Mouse (Mus musculus) limb, embryonic 13.5 days (tissue): ENCODE data around the gene Tmf1. TPM values are rescaled to one million over a fixed set of nuclear protein-coding genes. Genes with fewer than 3 reads are reported as not detected.
A peak's percentile ranks its signal among the peaks of the same experiment; 100 is the strongest.

Experiments
- ATAC-seq: fragments of 200-750 bp; cut with Nextera tagmentation; 2 replicates; pipeline ENCODE4 v1.8.0; 2017; ENCODE audit warnings: low read depth, moderate number of reproducible peaks, moderate TSS enrichment; ENCODE audit not compliant: low FRiP score
- H3K27ac ChIP-seq: fragments of 300-500 bp; sonication (generic); 2 replicates; pipeline ENCODE4 v1.5.1; 2015; ENCODE audit warnings: inconsistent platforms, mild to moderate bottlenecking, moderate library complexity
- H3K27me3 ChIP-seq: fragments of 300-500 bp; sonication (generic); 2 replicates; pipeline ENCODE4 v1.6.1; 2015; ENCODE audit warnings: mild to moderate bottlenecking, inconsistent platforms
- H3K36me3 ChIP-seq: fragments of 300-500 bp; sonication (generic); 2 replicates; pipeline ENCODE4 v1.6.1; 2015; ENCODE audit warnings: inconsistent platforms, mild to moderate bottlenecking, moderate library complexity
- H3K4me1 ChIP-seq: fragments of 300-500 bp; sonication (generic); 2 replicates; pipeline ENCODE4 v1.6.1; 2015; ENCODE audit warnings: inconsistent platforms
- H3K4me2 ChIP-seq: fragments of 300-500 bp; sonication (generic); replicated peaks from 2 replicates; pipeline ENCODE4 v1.6.1; 2015; ENCODE audit warnings: inconsistent platforms, mild to moderate bottlenecking, moderate library complexity
- H3K4me3 ChIP-seq: fragments of 300-500 bp; sonication (generic); 2 replicates; pipeline ENCODE4 v1.5.1; 2015; ENCODE audit warnings: moderate library complexity, mild to moderate bottlenecking, inconsistent platforms
- H3K9ac ChIP-seq: fragments of 300-500 bp; sonication (generic); 2 replicates; pipeline ENCODE4 v1.6.1; 2015; ENCODE audit warnings: mild to moderate bottlenecking, inconsistent platforms
- H3K9me3 ChIP-seq: fragments of 300-500 bp; sonication (generic); 2 replicates; pipeline ENCODE4 v1.6.1; 2016; ENCODE audit warnings: inconsistent platforms
- WGBS: fragments of 180-500 bp; shearing (Covaris S2); methylation state at CpG from one replicate; pipeline ENCODE4 v1.1.7; 2015; 5-methylcytosine and 5-hydroxymethylcytosine counted together
- polyA plus RNA-seq: library from polyadenylated mRNA; unstranded; fragments of >200 nt; fragmentation: Nextera tagmentation; extraction: Ambion mirVana; gene quantifications from 2 replicates; pipeline ENCODE4 v1.2.1, GENCODE M21; 2015

Tmf1 gene
- polyA plus RNA-seq, 1 experiment from 2014 or later: 41.1 TPM

- Histone ChIP-seq H3K9ac (peak overlapping the region; percentile 98), H3K4me3 (peak overlapping the region; percentile 97), H3K27me3 (no peaks in the 10 kb centered on the region), H3K36me3 (peaks cover 23% of the 10 kb centered on the region), H3K27ac (peak overlapping the region; percentile 93), H3K4me1 (peaks cover 30% of the 10 kb centered on the region), H3K4me2 (peak overlapping the region; percentile 65), H3K9me3 (no peaks in the 10 kb centered on the region)
- WGBS: 8% methylated on average over 11 of the region's 11 CpGs
- peak; percentile 64 for ATAC-seq
Measured at GRCm38 (mm10) chr6:97179367-97179828, 476 bp upstream of the Tmf1 start.

GRCm38 (mm10) chr6:97175716-97176115 lies 3.2 kb downstream of the Tmf1 start:
- 79% methylated on average over 11 of the region's 11 CpGs for WGBS
- H3K4me3 ChIP-seq: no peak overlapping the region
- H3K9ac ChIP-seq: no peak overlapping the region
- H3K36me3 ChIP-seq: peaks cover 38% of the 10 kb centered on the region
- no peaks in the 10 kb centered on the region for H3K27me3 ChIP-seq
- H3K9me3 ChIP-seq: no peaks in the 10 kb centered on the region
- no peak overlapping the region for H3K4me2 ChIP-seq
- peaks cover 30% of the 10 kb centered on the region for H3K4me1 ChIP-seq
- no peak overlapping the region for H3K27ac ChIP-seq
- no peak for ATAC-seq

DNA sequence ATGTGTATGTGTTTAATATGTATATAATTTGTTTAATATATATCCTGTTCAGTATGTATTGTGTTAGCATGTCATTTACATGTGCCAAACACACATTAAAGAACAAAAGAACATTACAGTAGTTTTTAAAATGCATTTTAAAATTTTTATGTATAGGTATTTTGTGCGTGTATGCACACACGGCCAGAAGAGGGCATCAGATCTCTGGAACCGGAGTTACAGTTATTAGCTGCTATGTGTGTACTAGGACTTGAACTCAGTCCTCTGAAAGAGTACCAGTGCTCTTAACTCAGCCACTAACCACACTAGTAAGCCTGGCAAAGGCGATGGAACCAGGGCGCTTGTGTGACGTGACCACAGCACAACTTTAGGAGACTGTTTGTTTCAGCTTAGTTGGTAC lies 28.8 kb downstream of the Tmf1 start:
- Histone ChIP-seq H3K4me2 (no peak overlapping the region), H3K27ac (no peak overlapping the region), H3K4me3 (no peak overlapping the region), H3K9me3 (no peaks in the 10 kb centered on the region), H3K9ac (no peak overlapping the region), H3K27me3 (no peaks in the 10 kb centered on the region), H3K36me3 (peaks cover 7% of the 10 kb centered on the region), H3K4me1 (peaks cover 33% of the 10 kb centered on the region)
- 88% methylated on average over 6 of the region's 6 CpGs for whole genome bisulfite sequencing
- ATAC-seq: no peak

DNA sequence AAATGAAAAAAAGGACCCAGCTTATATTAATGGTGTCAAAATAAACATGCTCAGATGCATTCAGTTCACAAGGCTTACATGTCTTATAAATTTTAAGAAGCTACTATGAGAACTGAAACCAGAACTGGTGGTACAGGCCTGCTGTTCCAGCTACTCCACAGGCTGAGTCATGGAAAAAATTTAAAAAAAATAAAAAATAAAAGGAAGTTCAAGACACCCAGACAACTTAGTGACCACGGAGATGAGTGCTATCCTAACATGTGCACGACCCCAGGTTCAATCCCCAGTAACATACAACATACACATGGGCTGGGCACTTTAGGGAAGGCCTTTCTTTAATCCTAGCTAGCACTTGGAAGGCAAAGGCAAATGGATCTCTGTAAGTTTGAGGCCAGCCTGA lies 29.2 kb downstream of the Tmf1 start:
- H3K9ac ChIP-seq: no peak overlapping the region
- peaks cover 38% of the 10 kb centered on the region for H3K4me1 ChIP-seq
- H3K36me3 ChIP-seq: peaks cover 7% of the 10 kb centered on the region
- H3K27me3 ChIP-seq: no peaks in the 10 kb centered on the region
- WGBS: 79% methylated on average over 2 of the region's 2 CpGs
- no peaks in the 10 kb centered on the region for H3K9me3 ChIP-seq
- no peak overlapping the region for H3K4me3 ChIP-seq
- no peak overlapping the region for H3K27ac ChIP-seq
- peak overlapping the region; percentile 98 for H3K4me2 ChIP-seq
- no peak for ATAC-seq

- Histone ChIP-seq H3K9ac (peak within 1 kb of the TSS; percentile 83), H3K4me2 (peak within 1 kb of the TSS; percentile 98), H3K9me3 (no peaks in the 10 kb centered on the region), H3K4me1 (peaks cover 46% of the 10 kb centered on the region), H3K27me3 (no peaks in the 10 kb centered on the region), H3K36me3 (peaks cover 5% of the 10 kb centered on the region), H3K4me3 (peak within 1 kb of the TSS; percentile 72), H3K27ac (peak within 1 kb of the TSS; percentile 73)
- ATAC-seq: peak; percentile 52
- under 1% methylated on average over 51 of the region's 56 CpGs for WGBS
Measured at GRCm38 (mm10) chr6:97148383-97149251, 30.3 kb downstream of the Tmf1 start, which contains the start of gene Eogt. Eogt (minus strand) TSS chr6:97149182.

- whole genome bisulfite sequencing: 6% methylated on average over 18 of the region's 18 CpGs
- ATAC-seq: no peak
- Histone ChIP-seq H3K9me3 (no peaks in the 10 kb centered on the region), H3K27me3 (no peaks in the 10 kb centered on the region), H3K27ac (peak overlapping the region; percentile 73), H3K4me1 (peaks cover 46% of the 10 kb centered on the region), H3K4me2 (peak overlapping the region; percentile 98), H3K9ac (peak overlapping the region; percentile 83), H3K4me3 (peak overlapping the region; percentile 72), H3K36me3 (peaks cover 3% of the 10 kb centered on the region; the same call in 1 of the 2 replicates)
Measured at GRCm38 (mm10) chr6:97147755-97148382, 31.1 kb downstream of the Tmf1 start.

DNA sequence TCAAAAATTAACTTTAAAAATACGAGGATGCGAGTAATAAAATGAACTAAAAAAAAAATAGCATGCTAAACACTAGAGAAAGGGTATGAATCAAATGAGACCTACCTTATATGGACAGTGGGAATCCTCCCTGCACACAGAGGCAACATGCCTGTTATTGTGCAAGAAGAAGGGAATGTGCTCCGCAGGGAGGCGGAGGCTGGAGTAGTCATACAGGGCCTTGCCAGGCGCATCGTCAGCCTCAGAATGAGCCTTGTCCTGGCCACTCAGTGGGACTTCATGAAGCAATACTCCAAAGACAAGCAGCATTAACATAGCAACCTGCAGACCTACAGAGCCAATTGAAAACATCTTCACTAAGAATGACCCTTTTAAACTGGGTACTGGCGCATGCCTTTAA lies 33.8 kb downstream of the Tmf1 start:
- Histone ChIP-seq H3K4me3 (no peak overlapping the region), H3K27ac (no peak overlapping the region), H3K4me1 (peaks cover 46% of the 10 kb centered on the region), H3K4me2 (no peak overlapping the region), H3K36me3 (peaks cover 20% of the 10 kb centered on the region), H3K9me3 (no peaks in the 10 kb centered on the region), H3K27me3 (no peaks in the 10 kb centered on the region), H3K9ac (no peak overlapping the region)
- no peak for ATAC-seq
- WGBS: 84% methylated on average over 7 of the region's 7 CpGs

DNA sequence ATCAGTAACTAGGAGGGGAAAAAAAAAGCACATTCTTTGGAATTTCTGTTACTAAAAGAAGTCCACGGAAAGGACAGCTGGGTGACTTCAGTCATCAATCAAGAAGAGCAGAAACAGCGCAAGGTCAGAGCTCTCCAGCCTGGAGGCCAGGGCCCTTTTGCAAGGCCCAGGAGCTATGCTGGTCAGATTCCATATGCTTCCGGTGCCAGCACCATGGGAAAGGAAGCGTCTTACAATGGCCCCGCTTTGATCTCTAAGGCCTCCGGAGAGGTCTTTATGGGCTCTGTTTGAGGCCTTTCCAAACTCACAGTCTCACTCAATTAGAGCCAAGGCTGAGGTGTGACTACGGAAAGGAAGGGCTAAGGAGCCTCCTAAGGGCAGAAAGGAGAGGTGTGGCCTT lies 34.6 kb downstream of the Tmf1 start:
- H3K4me1 ChIP-seq: peaks cover 43% of the 10 kb centered on the region
- no peak overlapping the region for H3K9ac ChIP-seq
- no peak overlapping the region for H3K27ac ChIP-seq
- H3K9me3 ChIP-seq: no peaks in the 10 kb centered on the region
- ATAC-seq: no peak
- WGBS: 19% methylated on average over 7 of the region's 7 CpGs
- H3K4me2 ChIP-seq: peak overlapping the region; percentile 32; the same call in 1 of the 2 replicates
- H3K4me3 ChIP-seq: no peak overlapping the region
- H3K27me3 ChIP-seq: no peaks in the 10 kb centered on the region
- H3K36me3 ChIP-seq: peaks cover 28% of the 10 kb centered on the region

GRCm38 (mm10) chr6:97142611-97143010 lies 36.3 kb downstream of the Tmf1 start:
- H3K9ac ChIP-seq: no peak overlapping the region
- no peaks in the 10 kb centered on the region for H3K9me3 ChIP-seq
- no peak for ATAC-seq
- H3K27ac ChIP-seq: no peak overlapping the region
- H3K4me3 ChIP-seq: no peak overlapping the region
- 92% methylated on average over 8 of the region's 8 CpGs for WGBS
- H3K4me2 ChIP-seq: no peak overlapping the region
- peaks cover 28% of the 10 kb centered on the region for H3K4me1 ChIP-seq
- no peaks in the 10 kb centered on the region for H3K27me3 ChIP-seq
- H3K36me3 ChIP-seq: peaks cover 30% of the 10 kb centered on the region

GRCm38 (mm10) chr6:97141811-97142210 lies 37.1 kb downstream of the Tmf1 start:
- Histone ChIP-seq H3K27me3 (no peaks in the 10 kb centered on the region), H3K27ac (no peak overlapping the region), H3K36me3 (peaks cover 30% of the 10 kb centered on the region), H3K9me3 (no peaks in the 10 kb centered on the region), H3K4me2 (no peak overlapping the region), H3K4me1 (peaks cover 20% of the 10 kb centered on the region), H3K4me3 (no peak overlapping the region), H3K9ac (no peak overlapping the region)
- ATAC-seq: no peak
- WGBS: 86% methylated on average over 7 of the region's 7 CpGs

GRCm38 (mm10) chr6:97132707-97133303 lies 46.1 kb downstream of the Tmf1 start:
- Histone ChIP-seq H3K27ac (no peak overlapping the region), H3K27me3 (no peaks in the 10 kb centered on the region), H3K4me3 (no peak overlapping the region), H3K4me1 (no peaks in the 10 kb centered on the region), H3K9me3 (no peaks in the 10 kb centered on the region), H3K9ac (no peak overlapping the region), H3K4me2 (no peak overlapping the region), H3K36me3 (peaks cover 25% of the 10 kb centered on the region)
- no peak for ATAC-seq
- 73% methylated on average over 5 of the region's 5 CpGs for WGBS

- no peaks in the 10 kb centered on the region for H3K4me1 ChIP-seq
- H3K36me3 ChIP-seq: peaks cover 25% of the 10 kb centered on the region
- no peaks in the 10 kb centered on the region for H3K9me3 ChIP-seq
- H3K9ac ChIP-seq: no peak overlapping the region
- no peak overlapping the region for H3K4me2 ChIP-seq
- no peak overlapping the region for H3K27ac ChIP-seq
- no peaks in the 10 kb centered on the region for H3K27me3 ChIP-seq
- no peak overlapping the region for H3K4me3 ChIP-seq
- ATAC-seq: no peak
- WGBS: 24% methylated on average over 4 of the region's 4 CpGs
Measured at GRCm38 (mm10) chr6:97131808-97132207, 47.1 kb downstream of the Tmf1 start.
